Mouse (Mus musculus): ENCODE data around the gene Rac1. TPM values are rescaled to one million over a fixed set of nuclear protein-coding genes. Genes with fewer than 3 reads are reported as not detected.

The Rac1 gene
- polyA plus RNA-seq, 1 experiment from 2014 or later, result 345 TPM

GRCm38 (mm10) chr5:143522882-143523281 is 5.0 kb downstream of the Rac1 start:
- Histone ChIP-seq H3K36me3 (ENCODE audit: control insufficient read depth, insufficient read depth, low read length) (no peaks in the 10 kb centered on the region), H3K9ac (ENCODE audit: low read length) (no peak overlapping the region), H3K27me3 (ENCODE audit: control insufficient read depth, insufficient read depth, low read length) (no peaks in the 10 kb centered on the region), H3K4me3 (ENCODE audit: low read depth, low read length) (no peak overlapping the region), H3K27ac (replicated peaks) (no peak overlapping the region), H3K4me2 (replicated peaks; ENCODE audit: low read depth) (no peak overlapping the region), H3K9me3 (ENCODE audit: control insufficient read depth, low read length) (no peaks in the 10 kb centered on the region), H3K4me1 (replicated peaks; ENCODE audit: control insufficient read depth, insufficient read depth) (peaks cover 12% of the 10 kb centered on the region)
- ATAC-seq (ENCODE audit: low FRiP score, low TSS enrichment) (no peak), DNase-seq (ENCODE audit: low spot score) (no peak)
- WGBS, result 65% methylated on average over 3 of the region's 3 CpGs
- no peak for TF ChIP-seq CTCF (IDR thresholded peaks at IDR 0.05; ENCODE audit: low read depth)
- no peak for TF ChIP-seq EP300 (optimal IDR thresholded peaks at IDR 0.05)

GRCm38 (mm10) chr5:143520415-143520814 is 7.4 kb downstream of the Rac1 start:
- 42% methylated on average over 2 of the region's 2 CpGs for WGBS
- Histone ChIP-seq H3K4me1 (replicated peaks; ENCODE audit: control insufficient read depth, insufficient read depth) (peaks cover 8% of the 10 kb centered on the region), H3K36me3 (ENCODE audit: control insufficient read depth, insufficient read depth, low read length) (0 out of 2 replicates have a peak, but pooled peaks cover 4% of the 10 kb centered on the region), H3K9me3 (ENCODE audit: control insufficient read depth, low read length) (no peaks in the 10 kb centered on the region), H3K9ac (ENCODE audit: low read length) (no peak overlapping the region), H3K27me3 (ENCODE audit: control insufficient read depth, insufficient read depth, low read length) (no peaks in the 10 kb centered on the region), H3K4me3 (ENCODE audit: low read depth, low read length) (no peak overlapping the region), H3K4me2 (replicated peaks; ENCODE audit: low read depth) (no peak overlapping the region), H3K27ac (replicated peaks) (peak overlapping the region; percentile 58; the same call in 1 of the 2 replicates)
- ATAC-seq (ENCODE audit: low FRiP score, low TSS enrichment) (no peak), DNase-seq (ENCODE audit: low spot score) (no peak)
- TF ChIP-seq EP300 (optimal IDR thresholded peaks at IDR 0.05) (no peak), CTCF (IDR thresholded peaks at IDR 0.05; ENCODE audit: low read depth) (no peak)

- H3K36me3 ChIP-seq (ENCODE audit: control insufficient read depth, insufficient read depth, low read length), result peaks cover 12% of the 10 kb centered on the region
- 11% methylated on average over 6 of the region's 6 CpGs for WGBS
- no peak for DNase-seq (ENCODE audit: low spot score)
- peak overlapping the region; percentile 86 for H3K27ac ChIP-seq (replicated peaks)
- no peaks in the 10 kb centered on the region for H3K9me3 ChIP-seq (ENCODE audit: control insufficient read depth, low read length)
- H3K9ac ChIP-seq (ENCODE audit: low read length), result 0 out of 2 replicates have a peak overlapping the region, but pooled peaks have one; percentile 35
- H3K27me3 ChIP-seq (ENCODE audit: control insufficient read depth, insufficient read depth, low read length), result no peaks in the 10 kb centered on the region
- TF ChIP-seq EP300 (optimal IDR thresholded peaks at IDR 0.05), result peak; percentile 33
- TF ChIP-seq CTCF (IDR thresholded peaks at IDR 0.05; ENCODE audit: low read depth), result peak; percentile 8; the same call in 1 of the 2 replicates
- H3K4me3 ChIP-seq (ENCODE audit: low read depth, low read length), result no peak overlapping the region
- peaks cover 7% of the 10 kb centered on the region for H3K4me1 ChIP-seq (replicated peaks; ENCODE audit: control insufficient read depth, insufficient read depth)
- H3K4me2 ChIP-seq (replicated peaks; ENCODE audit: low read depth), result peak overlapping the region; percentile 3
- peak; percentile 91 for ATAC-seq (ENCODE audit: low FRiP score, low TSS enrichment)
Observed at GRCm38 (mm10) chr5:143518045-143518591, 9.7 kb downstream of the Rac1 start.

GRCm38 (mm10) chr5:143517436-143517835 is 10.4 kb downstream of the Rac1 start:
- peaks cover 13% of the 10 kb centered on the region for H3K36me3 ChIP-seq (ENCODE audit: control insufficient read depth, insufficient read depth, low read length)
- H3K4me1 ChIP-seq (replicated peaks; ENCODE audit: control insufficient read depth, insufficient read depth), result peaks cover 7% of the 10 kb centered on the region
- WGBS, result 33% methylated on average over 6 of the region's 6 CpGs
- ATAC-seq (ENCODE audit: low FRiP score, low TSS enrichment), result peak; percentile 70
- H3K27ac ChIP-seq (replicated peaks), result peak overlapping the region; percentile 86
- H3K4me2 ChIP-seq (replicated peaks; ENCODE audit: low read depth), result no peak overlapping the region; the same call in 1 of the 2 replicates
- H3K27me3 ChIP-seq (ENCODE audit: control insufficient read depth, insufficient read depth, low read length), result no peaks in the 10 kb centered on the region
- no peak overlapping the region for H3K9ac ChIP-seq (ENCODE audit: low read length)
- H3K9me3 ChIP-seq (ENCODE audit: control insufficient read depth, low read length), result no peaks in the 10 kb centered on the region
- peak; percentile 63 for DNase-seq (ENCODE audit: low spot score)
- no peak overlapping the region for H3K4me3 ChIP-seq (ENCODE audit: low read depth, low read length)
- TF ChIP-seq EP300 (optimal IDR thresholded peaks at IDR 0.05) (no peak), CTCF (IDR thresholded peaks at IDR 0.05; ENCODE audit: low read depth) (no peak)

- WGBS, result 60% methylated on average over 11 of the region's 11 CpGs
- H3K9ac ChIP-seq (ENCODE audit: low read length), result no peak overlapping the region
- H3K36me3 ChIP-seq (ENCODE audit: control insufficient read depth, insufficient read depth, low read length), result peaks cover 13% of the 10 kb centered on the region
- ATAC-seq (ENCODE audit: low FRiP score, low TSS enrichment) (no peak), DNase-seq (ENCODE audit: low spot score) (no peak)
- H3K4me1 ChIP-seq (replicated peaks; ENCODE audit: control insufficient read depth, insufficient read depth), result peaks cover 7% of the 10 kb centered on the region
- peak overlapping the region; percentile 1; the same call in 1 of the 2 replicates for H3K27ac ChIP-seq (replicated peaks)
- TF ChIP-seq EP300 (optimal IDR thresholded peaks at IDR 0.05) (no peak), CTCF (IDR thresholded peaks at IDR 0.05; ENCODE audit: low read depth) (no peak)
- no peak overlapping the region for H3K4me3 ChIP-seq (ENCODE audit: low read depth, low read length)
- H3K9me3 ChIP-seq (ENCODE audit: control insufficient read depth, low read length), result no peaks in the 10 kb centered on the region
- H3K27me3 ChIP-seq (ENCODE audit: control insufficient read depth, insufficient read depth, low read length), result no peaks in the 10 kb centered on the region
- H3K4me2 ChIP-seq (replicated peaks; ENCODE audit: low read depth), result no peak overlapping the region
Observed at GRCm38 (mm10) chr5:143517005-143517404, 10.8 kb downstream of the Rac1 start.

- DNase-seq (ENCODE audit: low spot score), result no peak
- ATAC-seq (ENCODE audit: low FRiP score, low TSS enrichment), result 0 out of 2 replicates have a peak, but pooled peaks have one; percentile 6
- Histone ChIP-seq H3K4me3 (ENCODE audit: low read depth, low read length) (no peak overlapping the region), H3K36me3 (ENCODE audit: control insufficient read depth, insufficient read depth, low read length) (peaks cover 17% of the 10 kb centered on the region), H3K9ac (ENCODE audit: low read length) (no peak overlapping the region), H3K27me3 (ENCODE audit: control insufficient read depth, insufficient read depth, low read length) (no peaks in the 10 kb centered on the region), H3K9me3 (ENCODE audit: control insufficient read depth, low read length) (no peaks in the 10 kb centered on the region), H3K4me2 (replicated peaks; ENCODE audit: low read depth) (no peak overlapping the region), H3K4me1 (replicated peaks; ENCODE audit: control insufficient read depth, insufficient read depth) (peaks cover 5% of the 10 kb centered on the region), H3K27ac (replicated peaks) (peak overlapping the region; percentile 24; the same call in 1 of the 2 replicates)
- 68% methylated on average over 5 of the region's 5 CpGs for WGBS
- TF ChIP-seq EP300 (optimal IDR thresholded peaks at IDR 0.05) (no peak), CTCF (IDR thresholded peaks at IDR 0.05; ENCODE audit: low read depth) (no peak)
Observed at GRCm38 (mm10) chr5:143514878-143515277, 13.0 kb downstream of the Rac1 start.

All from stomach, postnatal 0 days (tissue).